Mouse (Mus musculus): ENCODE results near the gene Arrdc3.

- TF ChIP-seq EP300 (optimal IDR thresholded peaks at IDR 0.05) (no peak), CTCF (IDR thresholded peaks at IDR 0.05; ENCODE audit: low read depth) (no peak)
Observed at GRCm38 (mm10) chr13:80880756-80881155, 2.4 kb upstream of the Arrdc3 start.

All from stomach, postnatal 0 days (tissue).